Mouse (Mus musculus): Measurements from ENCODE around the gene Eef2kmt. TPM values are rescaled to one million over a fixed set of nuclear protein-coding genes. Genes with fewer than 3 reads are reported as not detected.

Gene Eef2kmt
- 2.2 TPM for polyA plus RNA-seq (2014; fragmentation: Illumina TruSeq; extraction: RNeasy Lipid Tissue Mini Kit (QIAGEN cat#74804); ENCODE audit: low replicate concordance)

DNA sequence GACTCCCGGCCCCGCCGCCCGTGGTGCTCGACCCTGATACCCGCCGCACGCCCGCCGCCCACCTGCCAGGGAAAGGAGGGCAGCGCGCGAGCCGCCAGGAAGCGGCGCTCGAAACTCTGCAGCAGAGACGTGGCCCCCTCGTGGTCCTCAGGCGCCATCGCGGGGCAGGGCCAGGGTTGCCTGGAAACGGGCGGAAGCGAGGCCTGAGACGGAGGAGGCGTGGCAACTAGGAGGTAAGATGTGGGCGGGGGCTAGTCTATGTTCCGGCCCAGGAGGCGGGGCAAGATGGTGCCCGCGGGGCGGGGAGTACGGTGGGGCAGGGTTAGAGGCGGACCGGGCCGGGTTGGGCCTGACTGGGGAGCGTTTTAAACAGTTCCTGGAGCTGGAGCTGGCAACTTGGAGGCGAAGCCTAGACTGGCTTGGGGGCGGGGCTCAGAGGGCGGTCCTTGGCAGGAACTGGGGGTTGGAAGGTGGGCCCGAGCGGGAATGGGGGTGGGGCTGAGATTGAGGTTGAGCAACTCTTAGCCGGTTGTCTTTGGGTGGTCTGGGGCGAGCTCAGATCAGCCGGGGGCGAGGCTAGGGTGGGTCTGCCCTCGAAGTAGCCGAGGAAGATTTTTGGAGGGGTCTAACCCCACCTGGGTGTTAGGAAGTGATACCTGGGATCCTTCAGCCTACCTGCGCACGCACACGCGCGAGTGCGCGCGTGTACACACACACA, at the start of gene Eef2kmt:
Gene Eef2kmt (minus strand): TSS at position 205 of the 718 bp plus-strand sequence.

DNA sequence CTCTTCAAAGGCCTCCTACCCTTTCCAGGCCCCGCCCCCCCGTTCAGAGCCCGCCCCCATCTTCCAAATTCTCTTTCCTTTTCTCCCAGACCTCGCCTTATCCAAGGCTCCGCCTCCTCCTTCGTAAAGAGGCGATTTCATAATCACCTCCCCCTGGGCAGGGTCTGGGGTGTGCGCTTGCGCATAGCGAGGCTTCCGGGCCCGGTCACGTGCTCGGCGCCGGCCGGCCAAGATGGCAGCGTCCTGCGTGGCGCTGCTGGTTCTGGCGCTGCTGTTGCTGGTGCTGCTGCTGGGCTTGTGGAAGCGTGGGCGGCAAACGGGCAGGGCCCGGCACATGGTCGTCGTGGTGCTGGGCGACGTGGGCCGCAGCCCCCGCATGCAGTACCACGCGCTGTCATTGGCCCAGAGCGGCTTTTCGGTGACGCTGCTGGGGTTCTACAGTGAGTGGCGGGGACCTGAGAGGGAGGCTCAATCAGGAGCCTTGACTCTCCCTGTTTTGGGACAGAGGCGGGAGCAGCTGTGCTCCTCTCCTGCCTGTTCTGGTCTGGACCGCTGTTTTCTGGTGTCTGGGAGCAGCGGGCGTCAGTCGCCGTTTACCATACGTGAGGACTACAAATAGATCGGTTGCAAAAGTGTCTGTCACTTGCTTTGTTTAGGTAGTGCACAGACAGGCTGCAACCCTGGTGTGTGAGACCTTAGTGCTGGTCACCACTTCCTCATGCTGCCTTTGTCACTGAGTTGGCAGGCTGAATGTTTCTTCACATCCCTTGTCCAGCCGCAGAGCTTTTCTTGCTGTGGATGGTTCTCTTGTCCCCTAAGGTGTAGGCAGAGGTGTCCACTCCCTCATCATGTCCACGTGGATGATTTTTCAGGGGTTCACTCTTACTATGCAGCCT, 22.1 kb downstream of the Eef2kmt start, which contains the start of gene Alg1:
Gene Alg1 (plus strand): TSS at position 204 of the 896 bp plus-strand sequence.

DNA sequence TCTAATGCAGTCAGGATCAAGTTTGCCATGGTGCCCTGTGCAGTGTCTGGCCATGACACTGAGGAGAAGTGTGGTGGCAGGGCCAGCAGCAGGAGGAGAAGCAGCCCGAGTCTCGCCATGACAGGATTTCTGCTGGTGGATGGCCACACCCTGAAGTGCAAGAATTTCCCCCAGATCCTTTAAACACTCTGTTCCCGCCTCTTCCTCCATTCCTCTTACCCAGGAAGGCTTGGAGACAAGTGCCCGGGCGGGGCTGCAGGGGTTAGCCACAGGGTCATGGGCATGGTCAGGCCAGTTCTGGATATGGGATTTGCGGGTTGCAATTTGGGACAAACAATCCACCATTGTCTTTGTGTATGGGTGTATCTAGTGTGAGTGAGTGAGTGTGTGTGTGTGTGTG, 33.6 kb downstream of the Eef2kmt start, which contains the start of gene AU021092:
Gene AU021092 (minus strand): TSS at position 160 of the 400 bp plus-strand sequence.

DNA sequence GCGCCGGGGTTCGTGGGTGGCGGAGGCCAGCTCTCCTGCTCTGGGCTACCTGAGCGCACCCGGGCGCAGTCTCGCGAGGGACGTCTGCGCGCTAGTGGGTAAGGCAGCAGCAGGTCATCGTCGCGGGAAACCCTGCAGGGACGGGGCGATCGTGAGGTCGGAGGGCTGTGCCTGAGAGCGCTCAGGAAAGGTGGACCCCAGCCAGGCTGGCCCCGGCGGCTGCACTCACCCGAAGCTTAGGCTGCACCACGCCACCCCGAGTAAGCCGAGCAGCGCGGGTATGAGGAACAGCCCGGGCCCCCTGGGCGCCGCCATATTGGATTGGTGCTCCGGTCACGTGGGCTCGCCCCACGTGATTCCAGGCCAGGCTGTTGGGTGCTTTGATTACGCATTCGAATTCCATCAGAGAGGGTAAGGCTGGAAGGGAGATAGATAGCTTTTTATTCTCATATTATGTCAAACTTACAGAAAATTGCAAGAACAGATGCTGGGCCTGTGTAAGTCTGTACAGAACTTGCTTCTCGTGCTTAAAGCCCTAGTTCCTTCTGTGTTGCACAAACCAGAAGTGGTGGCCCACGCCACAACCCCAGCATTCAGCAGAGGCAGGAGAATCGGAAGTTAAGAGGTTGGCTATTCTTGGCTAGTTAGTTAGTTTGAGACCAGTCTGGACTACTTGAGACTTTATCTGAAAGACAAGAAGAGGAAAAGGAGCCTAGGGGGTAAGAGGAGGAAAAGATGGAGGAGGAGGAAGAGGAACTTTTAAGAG, 51.9 kb downstream of the Eef2kmt start, which contains the start of gene Nagpa:
Gene Nagpa (minus strand): TSS at position 345 of the 766 bp plus-strand sequence.

Other genes with a start within 250 kb of the Eef2kmt start
- not detected for gene Smim22, start 248.7 kb downstream of the Eef2kmt start, polyA plus RNA-seq (2014; fragmentation: Illumina TruSeq; extraction: RNeasy Lipid Tissue Mini Kit (QIAGEN cat#74804); ENCODE audit: low replicate concordance)
- gene Rogdi, start 242.4 kb downstream of the Eef2kmt start, polyA plus RNA-seq (2014; fragmentation: Illumina TruSeq; extraction: RNeasy Lipid Tissue Mini Kit (QIAGEN cat#74804); ENCODE audit: low replicate concordance): 0.85 TPM
- gene Glyr1, start 206.1 kb downstream of the Eef2kmt start, polyA plus RNA-seq (2014; fragmentation: Illumina TruSeq; extraction: RNeasy Lipid Tissue Mini Kit (QIAGEN cat#74804); ENCODE audit: low replicate concordance): 58.3 TPM
- 19.9 TPM for gene Ubn1, start 205.9 kb downstream of the Eef2kmt start, polyA plus RNA-seq (2014; fragmentation: Illumina TruSeq; extraction: RNeasy Lipid Tissue Mini Kit (QIAGEN cat#74804); ENCODE audit: low replicate concordance)
- 0.82 TPM for gene Ppl, start 123.6 kb downstream of the Eef2kmt start, polyA plus RNA-seq (2014; fragmentation: Illumina TruSeq; extraction: RNeasy Lipid Tissue Mini Kit (QIAGEN cat#74804); ENCODE audit: low replicate concordance)
- not detected for gene Sec14l5, start 108.9 kb downstream of the Eef2kmt start, polyA plus RNA-seq (2014; fragmentation: Illumina TruSeq; extraction: RNeasy Lipid Tissue Mini Kit (QIAGEN cat#74804); ENCODE audit: low replicate concordance)
- gene Nagpa, start 52.0 kb downstream of the Eef2kmt start, polyA plus RNA-seq (2014; fragmentation: Illumina TruSeq; extraction: RNeasy Lipid Tissue Mini Kit (QIAGEN cat#74804); ENCODE audit: low replicate concordance): 0.45 TPM
- gene AU021092, start 33.7 kb downstream of the Eef2kmt start, polyA plus RNA-seq (2014; fragmentation: Illumina TruSeq; extraction: RNeasy Lipid Tissue Mini Kit (QIAGEN cat#74804); ENCODE audit: low replicate concordance): not detected
- not detected for gene Alg1, start 22.4 kb downstream of the Eef2kmt start, polyA plus RNA-seq (2014; fragmentation: Illumina TruSeq; extraction: RNeasy Lipid Tissue Mini Kit (QIAGEN cat#74804); ENCODE audit: low replicate concordance)

All from small intestine, adult 10 weeks (tissue).